Mouse (Mus musculus): Measurements from ENCODE around the gene Krtap2-4.

DNA sequence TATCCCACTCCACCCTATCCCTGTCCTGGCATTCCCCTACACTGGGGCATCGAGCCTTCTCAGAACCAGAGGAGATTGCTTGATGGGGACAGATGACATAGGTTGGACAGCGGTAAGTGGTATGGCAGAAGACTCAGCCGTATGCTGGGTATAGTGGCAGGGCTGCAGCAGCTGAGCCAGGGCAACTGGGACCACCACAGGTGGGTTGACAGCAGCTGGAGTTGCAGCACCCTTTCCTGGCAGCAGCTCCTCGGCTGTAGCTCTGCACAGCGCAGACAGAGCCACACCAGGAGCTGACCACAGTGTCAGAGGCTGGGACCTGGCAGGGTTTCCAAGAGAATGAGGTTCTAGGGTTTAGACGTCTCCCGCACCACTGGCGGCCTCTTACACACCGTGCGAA is 48.2 kb upstream of the Krtap2-4 start:
- TF ChIP-seq CTCF (IDR thresholded peaks at IDR 0.05; ENCODE audit: insufficient read depth, low read depth, low read length) (no peak), POLR2A (IDR thresholded peaks at IDR 0.05; ENCODE audit: insufficient read depth, low read depth, low read length) (no peak)

Data from olfactory bulb, adult 2 months (tissue).